Mouse (Mus musculus): ENCODE data around the gene Gpr162. TPM values are rescaled to one million over a fixed set of nuclear protein-coding genes. Genes with fewer than 3 reads are reported as not detected.

Gpr162 gene
- polyA plus RNA-seq, 1 experiment = 2.4 TPM

DNA sequence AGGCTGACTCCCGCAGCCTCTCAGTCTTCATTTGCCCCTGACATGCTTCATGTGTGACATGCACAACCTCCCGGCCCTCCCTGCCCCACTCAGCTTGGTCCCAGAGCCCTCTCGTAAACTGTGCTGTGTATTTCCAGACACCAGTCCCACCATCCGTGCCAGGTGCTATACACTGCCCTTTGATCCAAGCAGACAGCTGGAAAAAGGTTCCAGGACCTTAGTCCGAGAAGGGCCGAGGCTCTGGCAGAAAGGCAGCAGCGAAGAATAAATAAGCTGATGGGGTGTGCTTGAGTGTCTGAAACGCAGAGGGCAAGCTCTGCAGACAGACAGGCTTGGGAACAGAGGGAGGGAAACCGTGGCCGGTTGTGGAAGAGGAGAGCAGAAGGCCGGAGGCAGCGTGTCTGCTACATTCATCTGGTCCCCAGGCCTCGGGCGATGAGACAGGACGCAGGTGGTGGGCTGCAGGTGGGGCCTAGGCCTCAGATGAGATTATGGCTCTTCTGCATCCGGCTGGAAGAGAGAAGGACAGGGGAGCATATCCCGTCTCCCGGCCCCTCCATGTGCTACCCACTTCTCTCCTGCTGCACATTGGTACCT lies 2.1 kb upstream of the Gpr162 start:
- Histone ChIP-seq H3K27ac (ENCODE audit: control insufficient read depth, insufficient read depth, low read depth, low read length, poor library complexity) (no peak overlapping the region), H3K4me1 (ENCODE audit: control insufficient read depth, insufficient read depth, low read length) (no peaks in the 10 kb centered on the region; the same call in 1 of the 2 replicates), H3K4me3 (replicated peaks; ENCODE audit: control insufficient read depth, low read depth, low read length) (no peak overlapping the region)
- 85% methylated on average over 18 of the region's 18 CpGs for WGBS
- no peak for TF ChIP-seq POLR2A (IDR thresholded peaks at IDR 0.05; ENCODE audit: borderline replicate concordance, control insufficient read depth, low read depth, low read length)
- no peak for TF ChIP-seq CTCF (IDR thresholded peaks at IDR 0.05; ENCODE audit: control insufficient read depth, insufficient read depth, low read length)

DNA sequence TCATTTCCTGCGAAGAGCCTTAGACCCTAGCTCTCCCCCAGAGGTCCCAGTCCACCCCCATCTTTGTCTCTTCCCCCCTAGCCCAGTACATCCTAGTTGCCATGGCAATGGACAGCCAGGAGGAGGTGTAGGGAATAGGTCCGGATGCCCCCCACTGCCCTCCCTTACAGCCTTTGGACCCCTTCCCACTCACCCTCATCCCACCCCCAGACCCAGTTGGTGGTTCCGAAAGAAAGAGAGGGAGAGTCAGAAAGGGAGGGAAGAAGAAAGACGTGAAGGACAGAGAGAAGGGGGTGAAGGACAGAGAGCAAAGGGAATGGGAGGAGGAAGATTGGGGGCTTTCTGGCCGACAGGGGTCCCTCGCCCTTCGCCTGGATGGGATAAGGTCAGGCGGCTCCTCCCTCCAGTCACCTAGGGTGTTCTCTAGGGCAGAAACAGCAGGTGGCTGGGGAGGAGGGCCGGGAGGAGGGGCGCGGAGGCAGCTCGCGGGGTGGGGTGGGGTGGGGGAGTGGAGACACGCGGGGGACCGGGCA lies 592 bp downstream of the Gpr162 start:
- TF ChIP-seq CTCF (IDR thresholded peaks at IDR 0.05; ENCODE audit: control insufficient read depth, insufficient read depth, low read length) = no peak
- TF ChIP-seq POLR2A (IDR thresholded peaks at IDR 0.05; ENCODE audit: borderline replicate concordance, control insufficient read depth, low read depth, low read length) = no peak
- H3K27ac ChIP-seq (ENCODE audit: control insufficient read depth, insufficient read depth, low read depth, low read length, poor library complexity) = no peak overlapping the region
- WGBS = 2% methylated on average over 16 of the region's 16 CpGs
- no peaks in the 10 kb centered on the region; the same call in 1 of the 2 replicates for H3K4me1 ChIP-seq (ENCODE audit: control insufficient read depth, insufficient read depth, low read length)
- no peak overlapping the region for H3K4me3 ChIP-seq (replicated peaks; ENCODE audit: control insufficient read depth, low read depth, low read length)

DNA sequence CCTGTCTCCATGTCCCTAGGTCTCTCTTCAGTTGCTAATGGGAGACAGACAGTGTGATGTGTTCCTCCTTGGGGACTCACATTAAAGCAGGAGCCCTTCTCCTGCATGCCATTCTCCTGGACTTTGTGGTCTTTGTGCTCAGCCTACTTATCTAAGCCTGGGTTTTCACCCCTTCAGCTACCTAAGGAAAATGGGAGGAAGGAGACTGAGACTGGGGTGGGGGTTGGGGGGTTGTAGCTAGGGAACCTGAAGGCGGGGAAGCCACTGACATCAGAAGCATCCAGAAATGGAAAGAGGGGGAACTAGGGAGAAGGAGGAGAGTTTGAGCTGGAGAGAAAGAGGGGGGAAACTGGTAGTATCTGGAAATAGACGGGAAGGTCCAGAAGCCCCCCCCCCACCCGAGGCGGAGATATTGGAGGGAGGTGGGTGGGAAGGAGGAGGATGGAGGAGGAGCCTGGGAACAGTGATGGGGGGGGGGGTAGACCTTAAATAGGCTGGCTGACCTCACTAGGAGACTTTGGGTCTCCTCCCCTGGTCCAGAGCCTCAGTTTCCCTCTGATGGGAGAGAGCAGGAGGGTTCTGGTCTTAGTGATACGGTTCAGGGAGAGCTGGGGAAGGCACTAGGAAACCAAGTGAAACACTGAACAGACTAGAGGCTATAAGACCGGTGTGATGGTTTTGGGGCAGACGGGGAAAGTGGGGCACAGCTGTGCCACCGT lies 1.2 kb downstream of the Gpr162 start:
- 20% methylated on average over 8 of the region's 8 CpGs for WGBS
- TF ChIP-seq CTCF (IDR thresholded peaks at IDR 0.05; ENCODE audit: control insufficient read depth, insufficient read depth, low read length) (no peak), POLR2A (IDR thresholded peaks at IDR 0.05; ENCODE audit: borderline replicate concordance, control insufficient read depth, low read depth, low read length) (no peak)
- Histone ChIP-seq H3K27ac (ENCODE audit: control insufficient read depth, insufficient read depth, low read depth, low read length, poor library complexity) (no peak overlapping the region), H3K4me3 (replicated peaks; ENCODE audit: control insufficient read depth, low read depth, low read length) (no peak overlapping the region), H3K4me1 (ENCODE audit: control insufficient read depth, insufficient read depth, low read length) (no peaks in the 10 kb centered on the region; the same call in 1 of the 2 replicates)

DNA sequence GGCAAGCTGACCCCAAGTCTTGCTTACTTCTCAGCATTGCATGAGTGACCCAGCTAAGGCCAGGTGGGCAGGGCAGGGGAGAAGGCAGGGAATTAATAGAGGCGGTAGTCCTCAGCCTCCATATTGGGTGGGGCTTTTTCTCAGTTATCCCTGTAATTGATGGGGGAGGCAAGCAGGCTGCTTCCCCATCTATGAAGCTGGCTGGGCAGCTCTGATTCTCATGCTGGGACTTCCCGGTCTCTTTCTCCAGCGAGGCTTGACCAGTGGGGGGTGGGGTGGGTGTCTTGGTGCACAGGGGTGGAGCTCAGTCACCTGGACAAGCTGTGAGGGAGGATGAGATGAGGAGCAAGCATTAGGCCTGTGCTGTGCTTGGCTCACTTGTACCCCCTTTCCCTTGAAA lies 2.0 kb downstream of the Gpr162 start:
- WGBS = 61% methylated on average over 3 of the region's 3 CpGs
- Histone ChIP-seq H3K4me1 (ENCODE audit: control insufficient read depth, insufficient read depth, low read length) (no peaks in the 10 kb centered on the region; the same call in 1 of the 2 replicates), H3K27ac (ENCODE audit: control insufficient read depth, insufficient read depth, low read depth, low read length, poor library complexity) (no peak overlapping the region), H3K4me3 (replicated peaks; ENCODE audit: control insufficient read depth, low read depth, low read length) (no peak overlapping the region)
- no peak for TF ChIP-seq CTCF (IDR thresholded peaks at IDR 0.05; ENCODE audit: control insufficient read depth, insufficient read depth, low read length)
- no peak for TF ChIP-seq POLR2A (IDR thresholded peaks at IDR 0.05; ENCODE audit: borderline replicate concordance, control insufficient read depth, low read depth, low read length)

DNA sequence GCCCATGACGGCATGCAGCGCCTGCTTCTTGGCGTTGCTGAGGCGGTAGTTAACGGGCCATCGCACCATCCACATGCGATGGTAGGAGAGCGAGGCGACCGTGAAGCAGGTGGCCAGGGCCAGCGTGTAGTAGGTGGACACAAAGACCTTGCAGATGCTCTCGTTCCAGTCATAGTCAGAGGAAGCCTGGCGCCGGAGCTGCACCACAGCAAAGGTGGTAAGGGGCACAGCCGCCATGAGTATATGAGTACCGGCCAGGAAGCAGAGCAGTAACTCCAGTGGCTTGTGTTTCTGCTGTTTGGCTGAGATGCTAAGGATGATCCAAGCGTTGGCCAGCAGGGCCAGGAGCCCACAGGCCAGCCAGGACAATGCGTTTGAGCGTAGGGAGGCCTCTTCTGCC lies 2.5 kb downstream of the Gpr162 start:
- H3K27ac ChIP-seq (ENCODE audit: control insufficient read depth, insufficient read depth, low read depth, low read length, poor library complexity) = no peak overlapping the region
- TF ChIP-seq CTCF (IDR thresholded peaks at IDR 0.05; ENCODE audit: control insufficient read depth, insufficient read depth, low read length) = no peak
- TF ChIP-seq POLR2A (IDR thresholded peaks at IDR 0.05; ENCODE audit: borderline replicate concordance, control insufficient read depth, low read depth, low read length) = no peak
- H3K4me3 ChIP-seq (replicated peaks; ENCODE audit: control insufficient read depth, low read depth, low read length) = no peak overlapping the region
- no peaks in the 10 kb centered on the region; the same call in 1 of the 2 replicates for H3K4me1 ChIP-seq (ENCODE audit: control insufficient read depth, insufficient read depth, low read length)
- 89% methylated on average over 19 of the region's 19 CpGs for WGBS

DNA sequence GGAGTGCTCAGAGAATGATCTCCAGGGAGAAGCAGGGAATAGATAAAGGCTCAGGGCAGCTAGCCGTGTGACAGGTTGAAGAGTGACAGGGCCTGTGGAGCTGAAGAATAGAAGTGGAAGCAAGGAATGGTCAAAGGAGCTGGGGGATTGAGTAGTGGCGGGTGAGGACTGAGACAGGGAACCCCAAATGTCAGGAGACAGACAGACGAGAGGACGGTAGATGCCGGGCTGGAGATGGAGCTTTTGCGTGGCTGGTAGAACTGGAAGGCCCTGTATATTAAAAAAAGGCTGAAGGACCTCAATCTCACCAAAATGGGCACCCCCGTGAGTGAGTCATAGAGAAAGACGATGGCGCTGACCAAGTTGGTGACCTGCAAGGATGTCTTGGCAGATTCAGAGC lies 3.3 kb downstream of the Gpr162 start:
- TF ChIP-seq CTCF (IDR thresholded peaks at IDR 0.05; ENCODE audit: control insufficient read depth, insufficient read depth, low read length) = no peak
- TF ChIP-seq POLR2A (IDR thresholded peaks at IDR 0.05; ENCODE audit: borderline replicate concordance, control insufficient read depth, low read depth, low read length) = no peak
- Histone ChIP-seq H3K27ac (ENCODE audit: control insufficient read depth, insufficient read depth, low read depth, low read length, poor library complexity) (no peak overlapping the region), H3K4me1 (ENCODE audit: control insufficient read depth, insufficient read depth, low read length) (no peaks in the 10 kb centered on the region; the same call in 1 of the 2 replicates), H3K4me3 (replicated peaks; ENCODE audit: control insufficient read depth, low read depth, low read length) (no peak overlapping the region)
- WGBS = 88% methylated on average over 9 of the region's 9 CpGs

DNA sequence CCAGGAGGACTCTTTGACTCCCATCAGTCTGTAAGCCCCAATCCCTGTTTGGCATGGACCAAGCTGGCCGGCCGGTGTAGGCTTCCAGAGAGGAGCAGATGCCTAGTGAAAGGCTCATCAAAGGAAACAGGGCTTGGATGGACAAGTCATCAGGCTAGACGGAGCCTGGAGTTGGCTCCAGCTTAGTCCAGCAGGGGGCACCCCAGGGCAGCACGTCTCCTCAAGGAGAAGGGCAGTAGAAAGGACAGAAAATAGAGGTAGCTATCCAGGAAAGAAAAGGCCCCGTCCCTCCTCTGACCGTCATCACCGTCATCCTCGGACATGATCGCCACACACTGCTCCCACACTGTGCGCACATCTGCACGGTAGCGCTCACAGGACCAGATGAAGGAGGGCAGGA lies 4.1 kb downstream of the Gpr162 start:
- Histone ChIP-seq H3K27ac (ENCODE audit: control insufficient read depth, insufficient read depth, low read depth, low read length, poor library complexity) (no peak overlapping the region), H3K4me3 (replicated peaks; ENCODE audit: control insufficient read depth, low read depth, low read length) (no peak overlapping the region), H3K4me1 (ENCODE audit: control insufficient read depth, insufficient read depth, low read length) (no peaks in the 10 kb centered on the region)
- WGBS = 7% methylated on average over 12 of the region's 12 CpGs
- TF ChIP-seq POLR2A (IDR thresholded peaks at IDR 0.05; ENCODE audit: borderline replicate concordance, control insufficient read depth, low read depth, low read length) = no peak
- TF ChIP-seq CTCF (IDR thresholded peaks at IDR 0.05; ENCODE audit: control insufficient read depth, insufficient read depth, low read length) = peak; percentile 92

DNA sequence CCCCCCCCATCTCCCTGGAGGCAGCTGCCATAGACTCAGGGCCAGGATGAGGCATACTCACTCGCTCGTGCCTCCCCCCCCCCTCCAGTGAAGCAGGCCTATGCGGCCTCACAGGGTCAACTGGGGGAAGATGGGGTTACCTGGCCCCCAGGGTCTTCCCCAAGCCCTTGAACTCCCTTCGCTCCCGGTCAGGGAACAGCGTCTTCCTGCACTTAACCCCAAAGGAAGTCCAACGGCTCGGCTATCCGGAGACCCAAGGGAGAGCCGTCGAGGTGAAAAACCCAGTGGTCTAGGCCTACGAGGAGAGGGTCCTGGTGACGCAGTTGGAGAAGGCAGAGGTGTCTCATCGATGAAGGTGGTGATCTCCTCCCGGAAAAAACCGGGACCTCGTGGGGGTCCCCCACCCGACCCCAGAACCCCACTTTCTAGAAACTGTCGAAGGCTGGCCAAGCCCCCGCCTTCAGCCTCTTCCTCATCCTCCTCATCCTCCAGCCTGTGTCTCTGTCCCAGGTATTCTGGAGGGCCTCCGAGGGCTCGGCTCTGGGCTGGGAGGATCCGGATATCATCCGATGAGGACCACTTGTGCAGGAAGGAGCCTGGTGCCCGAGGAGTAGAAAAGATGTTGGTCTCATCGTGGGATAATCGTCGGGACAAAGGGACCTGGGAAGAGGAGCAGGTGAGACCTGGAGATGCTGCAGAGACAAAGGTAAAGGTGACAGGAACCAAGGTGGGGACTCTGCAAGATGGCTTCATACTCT lies 5.0 kb downstream of the Gpr162 start:
- Histone ChIP-seq H3K4me3 (replicated peaks; ENCODE audit: control insufficient read depth, low read depth, low read length) (no peak overlapping the region), H3K4me1 (ENCODE audit: control insufficient read depth, insufficient read depth, low read length) (no peaks in the 10 kb centered on the region), H3K27ac (ENCODE audit: control insufficient read depth, insufficient read depth, low read depth, low read length, poor library complexity) (no peak overlapping the region)
- TF ChIP-seq POLR2A (IDR thresholded peaks at IDR 0.05; ENCODE audit: borderline replicate concordance, control insufficient read depth, low read depth, low read length) (no peak), CTCF (IDR thresholded peaks at IDR 0.05; ENCODE audit: control insufficient read depth, insufficient read depth, low read length) (no peak)
- 75% methylated on average over 28 of the region's 28 CpGs for WGBS

Measured in bone marrow, adult 2 months (tissue).